Mouse (Mus musculus): ENCODE results near the gene Tex45. TPM values are rescaled to one million over a fixed set of nuclear protein-coding genes. Genes with fewer than 3 reads are reported as not detected.
A peak's percentile ranks its signal among the peaks of the same experiment; 100 is the strongest.

Tex45 gene
- total and polyA plus RNA-seq, 3 experiments, result 0.06 to 0.12 TPM; not detected in 1

DNA sequence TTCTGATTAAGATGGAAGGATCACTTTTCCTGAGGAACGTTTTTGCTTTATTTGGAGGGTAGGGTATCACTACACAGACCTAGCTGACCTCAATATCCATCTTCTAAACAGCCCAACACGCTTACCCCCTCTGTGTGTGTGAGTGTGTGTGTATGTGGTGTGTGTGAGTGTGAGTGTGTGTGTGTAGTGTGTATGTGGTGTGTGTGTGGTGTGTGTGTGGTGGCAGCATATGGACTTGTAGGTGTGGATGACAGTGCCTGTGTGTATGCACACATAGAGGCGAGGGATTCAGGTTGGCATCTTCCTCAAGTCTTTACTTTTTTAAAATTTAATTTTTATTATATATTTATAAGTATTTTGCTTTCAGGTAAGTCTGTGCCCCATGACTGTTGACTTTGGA, 27.9 kb downstream of the Tex45 start:
- no peak for DNase-seq (ENCODE audit: low read depth, low spot score)
- H3K27ac ChIP-seq (ENCODE audit: control insufficient read depth, low read depth, low read length), result no peak overlapping the region
- H3K4me3 ChIP-seq (ENCODE audit: control insufficient read depth in 1 of 2, insufficient read depth in 1 of 2, low read depth in 2 of 2, low read length in 2 of 2), result no peak overlapping the region
- no peak overlapping the region for H3K9ac ChIP-seq (ENCODE audit: control insufficient read depth, low read depth, low read length, poor library complexity, severe bottlenecking)
- peaks cover 0 to 16% of the 10 kb centered on the region in 2 experiments; a peak in 2 of 4 replicates for H3K36me3 ChIP-seq (ENCODE audit: control insufficient read depth in 1 of 2, insufficient read depth in 2 of 2, low read length in 2 of 2)
- no peak for TF ChIP-seq EP300 (IDR thresholded peaks at IDR 0.05; ENCODE audit: low read depth in 1 of 2, low read length in 2 of 2)
- TF ChIP-seq POLR2AphosphoS5 (IDR thresholded peaks at IDR 0.05; ENCODE audit: borderline replicate concordance, low read depth, low read length), result no peak
- TF ChIP-seq SIN3A (IDR thresholded peaks at IDR 0.05; ENCODE audit: low read length), result no peak
- TF ChIP-seq BHLHE40 (IDR thresholded peaks at IDR 0.05; ENCODE audit: borderline replicate concordance, low read depth, low read length), result no peak
- no peak for TF ChIP-seq MXI1 (IDR thresholded peaks at IDR 0.05; ENCODE audit: low read depth, low read length)
- TF ChIP-seq MAZ (IDR thresholded peaks at IDR 0.05; ENCODE audit: low read depth, low read length), result no peak
- H3K79me2 ChIP-seq (ENCODE audit: control insufficient read depth, insufficient read depth, low read length, poor library complexity), result peaks cover 3% of the 10 kb centered on the region; the same call in 1 of the 2 replicates
- H3K9me3 ChIP-seq (replicated peaks; ENCODE audit: insufficient read depth, low read length), result no peaks in the 10 kb centered on the region
- no peaks in the 10 kb centered on the region for H3K27me3 ChIP-seq (ENCODE audit: control insufficient read depth in 1 of 2, insufficient read depth in 2 of 2, low read length in 2 of 2)
- H3K4me1 ChIP-seq (ENCODE audit: control insufficient read depth in 1 of 2, insufficient read depth in 2 of 2, low read length in 2 of 2), result peaks cover 0 to 16% of the 10 kb centered on the region in 2 experiments; a peak in 2 of 4 replicates

DNA sequence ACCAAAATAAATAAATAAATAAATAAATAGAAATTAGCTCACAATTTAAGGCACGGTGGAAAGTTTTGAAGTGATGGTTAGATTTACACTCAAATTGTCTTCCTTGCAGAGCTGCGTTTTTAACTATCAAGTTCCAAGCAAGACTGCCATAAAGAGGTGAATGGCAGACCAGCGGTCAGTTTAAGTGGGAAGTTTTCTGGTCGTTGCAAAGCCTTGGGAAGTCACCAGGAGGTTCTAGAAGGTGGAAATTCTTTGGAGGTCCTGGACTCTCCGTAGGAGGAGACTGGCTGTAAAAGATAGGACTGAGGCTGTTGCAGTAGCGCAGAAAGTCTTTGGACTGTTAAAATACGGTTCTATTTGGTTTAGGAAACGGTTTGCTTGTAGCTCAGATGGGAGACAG, 29.1 kb downstream of the Tex45 start:
- TF ChIP-seq KAT2A (conservative IDR thresholded peaks at IDR 0.05; ENCODE audit: low read depth, low read length) (no peak), MYB (IDR thresholded peaks at IDR 0.05; ENCODE audit: low read depth, low read length) (no peak), POLR2AphosphoS5 (IDR thresholded peaks at IDR 0.05; ENCODE audit: borderline replicate concordance, low read depth, low read length) (no peak), POLR2AphosphoS2 (IDR thresholded peaks at IDR 0.05; ENCODE audit: low read length) (no peak), MEF2A (IDR thresholded peaks at IDR 0.05; ENCODE audit: extremely low read depth, insufficient replicate concordance, low read depth, low read length, poor library complexity, severe bottlenecking) (no peak), MAFK (IDR thresholded peaks at IDR 0.05; ENCODE audit: borderline replicate concordance, low read depth, low read length) (no peak), ZC3H11A (IDR thresholded peaks at IDR 0.05; ENCODE audit: low read depth, low read length) (no peak)
- no peaks in the 10 kb centered on the region for H3K27me3 ChIP-seq (ENCODE audit: control insufficient read depth in 1 of 2, insufficient read depth in 2 of 2, low read length in 2 of 2)
- H3K36me3 ChIP-seq (ENCODE audit: control insufficient read depth in 1 of 2, insufficient read depth in 2 of 2, low read length in 2 of 2), result peaks cover 0 to 6% of the 10 kb centered on the region in 2 experiments; a peak in 2 of 4 replicates
- H3K4me1 ChIP-seq (ENCODE audit: control insufficient read depth in 1 of 2, insufficient read depth in 2 of 2, low read length in 2 of 2), result peaks cover 0 to 6% of the 10 kb centered on the region in 2 experiments; a peak in 2 of 4 replicates
- H3K79me2 ChIP-seq (ENCODE audit: control insufficient read depth, insufficient read depth, low read length, poor library complexity), result peaks cover 3% of the 10 kb centered on the region; the same call in 1 of the 2 replicates
- H3K9ac ChIP-seq (ENCODE audit: control insufficient read depth, low read depth, low read length, poor library complexity, severe bottlenecking), result peak overlapping the region; percentile 81
- H3K9me3 ChIP-seq (replicated peaks; ENCODE audit: insufficient read depth, low read length), result no peaks in the 10 kb centered on the region
- H3K27ac ChIP-seq (ENCODE audit: control insufficient read depth, low read depth, low read length), result peak overlapping the region; percentile 75
- no peak for DNase-seq (ENCODE audit: low read depth, low spot score)
- peak overlapping the region; percentile 46 to 75 for H3K4me3 ChIP-seq (ENCODE audit: control insufficient read depth in 1 of 2, insufficient read depth in 1 of 2, low read depth in 2 of 2, low read length in 2 of 2)

Measured in MEL (cell line).